Mouse (Mus musculus): ENCODE results near the gene Fbf1. TPM values are rescaled to one million over a fixed set of nuclear protein-coding genes. Genes with fewer than 3 reads are reported as not detected.

The Fbf1 gene
- total and polyA plus RNA-seq, 3 experiments: 11.8 to 15.0 (median 14.8) TPM

GRCm38 (mm10) chr11:116102472-116102871, 65.5 kb downstream of the Fbf1 start:
- Histone ChIP-seq H3K27me3 (ENCODE audit: control insufficient read depth, insufficient read depth, low read length) (no peaks in the 10 kb centered on the region), H3K79me2 (replicated peaks; ENCODE audit: control insufficient read depth, insufficient read depth, low read length) (no peaks in the 10 kb centered on the region), H3K36me3 (ENCODE audit: control insufficient read depth, insufficient read depth, low read length) (peaks cover 27% of the 10 kb centered on the region), H3K4me1 (ENCODE audit: control insufficient read depth, insufficient read depth, low read length) (peaks cover 52% of the 10 kb centered on the region), H3K4me3 (no peak overlapping the region), H3K27ac (peak overlapping the region; percentile 97), H3K9ac (ENCODE audit: low read depth, low read length) (peak overlapping the region; percentile 23; the same call in 1 of the 2 replicates)
- no peak for DNase-seq
- intact Hi-C loops (cut with DNase I): no loop called here
- 29% methylated on average over 3 of the region's 4 CpGs for WGBS
- no peak for TF ChIP-seq CTCF (IDR thresholded peaks at IDR 0.05)
- no peak for TF ChIP-seq EP300 (IDR thresholded peaks at IDR 0.05; ENCODE audit: insufficient read depth, low read depth, low read length)
- no peak for TF ChIP-seq POLR2A (IDR thresholded peaks at IDR 0.05; ENCODE audit: insufficient read depth, low read depth, low read length)

- no peak overlapping the region for H3K4me3 ChIP-seq
- no peaks in the 10 kb centered on the region for H3K79me2 ChIP-seq (replicated peaks; ENCODE audit: control insufficient read depth, insufficient read depth, low read length)
- H3K36me3 ChIP-seq (ENCODE audit: control insufficient read depth, insufficient read depth, low read length): peaks cover 27% of the 10 kb centered on the region
- intact Hi-C loops (cut with DNase I): no loop called here
- TF ChIP-seq CTCF (IDR thresholded peaks at IDR 0.05): peak; percentile 17; the same call in 1 of the 2 replicates
- TF ChIP-seq POLR2A (IDR thresholded peaks at IDR 0.05; ENCODE audit: insufficient read depth, low read depth, low read length): 0 out of 2 replicates have a peak, but pooled peaks have one; percentile 38
- no peak; the same call in 1 of the 2 replicates for TF ChIP-seq EP300 (IDR thresholded peaks at IDR 0.05; ENCODE audit: insufficient read depth, low read depth, low read length)
- H3K27ac ChIP-seq: peak overlapping the region; percentile 97
- WGBS: 12% methylated on average over 11 of the region's 11 CpGs
- peak; percentile 82 to 88 for DNase-seq
- H3K9ac ChIP-seq (ENCODE audit: low read depth, low read length): peak overlapping the region; percentile 55
- H3K4me1 ChIP-seq (ENCODE audit: control insufficient read depth, insufficient read depth, low read length): peaks cover 52% of the 10 kb centered on the region
- no peaks in the 10 kb centered on the region for H3K27me3 ChIP-seq (ENCODE audit: control insufficient read depth, insufficient read depth, low read length)
These were observed 66.0 kb downstream of the Fbf1 start for GRCm38 (mm10) chr11:116101931-116102381.

- H3K4me1 ChIP-seq (ENCODE audit: control insufficient read depth, insufficient read depth, low read length): peaks cover 50% of the 10 kb centered on the region
- 57% methylated on average over 7 of the region's 7 CpGs for WGBS
- peak overlapping the region; percentile 97 for H3K27ac ChIP-seq
- TF ChIP-seq POLR2A (IDR thresholded peaks at IDR 0.05; ENCODE audit: insufficient read depth, low read depth, low read length) (no peak), CTCF (IDR thresholded peaks at IDR 0.05) (no peak), EP300 (IDR thresholded peaks at IDR 0.05; ENCODE audit: insufficient read depth, low read depth, low read length) (no peak)
- peak overlapping the region; percentile 23 for H3K9ac ChIP-seq (ENCODE audit: low read depth, low read length)
- DNase-seq: no peak
- H3K36me3 ChIP-seq (ENCODE audit: control insufficient read depth, insufficient read depth, low read length): peaks cover 27% of the 10 kb centered on the region
- no peaks in the 10 kb centered on the region for H3K27me3 ChIP-seq (ENCODE audit: control insufficient read depth, insufficient read depth, low read length)
- no peaks in the 10 kb centered on the region for H3K79me2 ChIP-seq (replicated peaks; ENCODE audit: control insufficient read depth, insufficient read depth, low read length)
- intact Hi-C loops (cut with DNase I): no loop called here
- H3K4me3 ChIP-seq: no peak overlapping the region
These were observed 67.1 kb downstream of the Fbf1 start for GRCm38 (mm10) chr11:116100839-116101238.

GRCm38 (mm10) chr11:116100385-116100784, 67.6 kb downstream of the Fbf1 start:
- intact Hi-C loops (cut with DNase I): no loop called here
- TF ChIP-seq POLR2A (IDR thresholded peaks at IDR 0.05; ENCODE audit: insufficient read depth, low read depth, low read length) (peak; percentile 78), CTCF (IDR thresholded peaks at IDR 0.05) (no peak), EP300 (IDR thresholded peaks at IDR 0.05; ENCODE audit: insufficient read depth, low read depth, low read length) (peak; percentile 92)
- peak overlapping the region; percentile 23 for H3K9ac ChIP-seq (ENCODE audit: low read depth, low read length)

GRCm38 (mm10) chr11:116099462-116099861, 68.5 kb downstream of the Fbf1 start:
- H3K27ac ChIP-seq: peak overlapping the region; percentile 97

More at GRCm38 (mm10) chr11:116100385-116100784, 67.6 kb downstream of the Fbf1 start:
- Histone ChIP-seq H3K4me1 (ENCODE audit: control insufficient read depth, insufficient read depth, low read length) (peaks cover 50% of the 10 kb centered on the region), H3K27me3 (ENCODE audit: control insufficient read depth, insufficient read depth, low read length) (no peaks in the 10 kb centered on the region), H3K79me2 (replicated peaks; ENCODE audit: control insufficient read depth, insufficient read depth, low read length) (no peaks in the 10 kb centered on the region), H3K36me3 (ENCODE audit: control insufficient read depth, insufficient read depth, low read length) (peaks cover 27% of the 10 kb centered on the region), H3K4me3 (no peak overlapping the region), H3K27ac (peak overlapping the region; percentile 97)
- WGBS: 6% methylated on average over 6 of the region's 6 CpGs
- DNase-seq: peak; percentile 87 to 93

GRCm38 (mm10) chr11:116098711-116099460, 69.1 kb downstream of the Fbf1 start:
- Histone ChIP-seq H3K4me1 (ENCODE audit: control insufficient read depth, insufficient read depth, low read length) (peaks cover 48% of the 10 kb centered on the region), H3K27me3 (ENCODE audit: control insufficient read depth, insufficient read depth, low read length) (no peaks in the 10 kb centered on the region), H3K4me3 (no peak overlapping the region), H3K9ac (ENCODE audit: low read depth, low read length) (peak overlapping the region; percentile 36), H3K36me3 (ENCODE audit: control insufficient read depth, insufficient read depth, low read length) (peaks cover 23% of the 10 kb centered on the region), H3K79me2 (replicated peaks; ENCODE audit: control insufficient read depth, insufficient read depth, low read length) (no peaks in the 10 kb centered on the region), H3K27ac (peak overlapping the region; percentile 97)
- TF ChIP-seq CTCF (IDR thresholded peaks at IDR 0.05): no peak
- peak; percentile 35; the same call in 1 of the 2 replicates for TF ChIP-seq EP300 (IDR thresholded peaks at IDR 0.05; ENCODE audit: insufficient read depth, low read depth, low read length)
- peak; percentile 50; the same call in 1 of the 2 replicates for TF ChIP-seq POLR2A (IDR thresholded peaks at IDR 0.05; ENCODE audit: insufficient read depth, low read depth, low read length)
- peak; percentile 69 to 72 for DNase-seq
- intact Hi-C loops (cut with DNase I): no loop called here
- WGBS: 47% methylated on average over 14 of the region's 14 CpGs

More at GRCm38 (mm10) chr11:116099462-116099861, 68.5 kb downstream of the Fbf1 start:
- DNase-seq: no peak
- Histone ChIP-seq H3K27me3 (ENCODE audit: control insufficient read depth, insufficient read depth, low read length) (no peaks in the 10 kb centered on the region), H3K4me3 (no peak overlapping the region), H3K79me2 (replicated peaks; ENCODE audit: control insufficient read depth, insufficient read depth, low read length) (no peaks in the 10 kb centered on the region), H3K4me1 (ENCODE audit: control insufficient read depth, insufficient read depth, low read length) (peaks cover 49% of the 10 kb centered on the region), H3K9ac (ENCODE audit: low read depth, low read length) (peak overlapping the region; percentile 36), H3K36me3 (ENCODE audit: control insufficient read depth, insufficient read depth, low read length) (peaks cover 23% of the 10 kb centered on the region)
- WGBS: 61% methylated on average over 6 of the region's 6 CpGs
- intact Hi-C loops (cut with DNase I): no loop called here
- TF ChIP-seq POLR2A (IDR thresholded peaks at IDR 0.05; ENCODE audit: insufficient read depth, low read depth, low read length) (no peak), CTCF (IDR thresholded peaks at IDR 0.05) (no peak), EP300 (IDR thresholded peaks at IDR 0.05; ENCODE audit: insufficient read depth, low read depth, low read length) (no peak; the same call in 1 of the 2 replicates)

Measured in heart, adult 2 months (tissue).